Mouse (Mus musculus) lung, postnatal 36 days (tissue): ENCODE results near the gene Igf1.

Experiments
- DNase-seq: peaks from one replicate; pipeline ENCODE4 v3.0.0; 2022; ENCODE audit warnings: mixed read lengths

Gene Igf1

DNA sequence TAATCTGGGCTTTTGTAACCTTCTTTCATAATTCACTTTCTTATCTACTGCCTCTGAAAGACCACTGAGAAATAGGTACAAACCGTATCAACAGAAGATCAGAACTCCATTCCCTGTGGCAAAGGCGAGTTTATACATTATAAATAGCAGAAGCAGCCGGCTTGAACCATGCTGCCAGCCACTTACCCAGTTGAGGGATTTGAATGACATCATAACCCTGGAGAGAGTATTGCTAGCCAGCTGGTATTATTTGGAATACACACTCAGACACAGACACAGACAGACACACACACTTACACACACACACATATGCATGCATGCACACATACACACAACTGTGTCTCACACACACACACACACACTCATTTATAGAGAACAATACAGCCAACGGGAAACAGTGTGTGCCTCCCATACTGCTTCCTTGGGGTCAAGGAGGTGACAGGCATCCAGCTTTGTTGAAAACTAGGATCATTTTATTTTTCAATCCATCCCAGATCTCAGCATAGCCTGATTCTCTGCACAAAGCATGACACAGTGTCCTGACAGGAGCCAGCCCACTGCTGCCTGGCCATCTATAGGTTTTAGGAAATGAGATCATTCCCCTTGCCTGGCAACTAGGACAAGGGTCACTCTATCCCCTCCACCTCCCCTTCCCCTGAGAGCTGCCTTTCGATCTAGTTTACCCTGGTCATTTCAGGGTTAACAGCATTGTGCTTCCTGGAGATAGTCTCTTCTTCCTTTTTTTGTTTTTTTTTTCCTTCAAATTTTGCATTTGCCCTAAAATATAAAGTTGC is at the start of gene Igf1:
TSS of gene Igf1 (plus strand) at position 253 of the 794 bp plus-strand sequence.
- no peak for DNase-seq

DNA sequence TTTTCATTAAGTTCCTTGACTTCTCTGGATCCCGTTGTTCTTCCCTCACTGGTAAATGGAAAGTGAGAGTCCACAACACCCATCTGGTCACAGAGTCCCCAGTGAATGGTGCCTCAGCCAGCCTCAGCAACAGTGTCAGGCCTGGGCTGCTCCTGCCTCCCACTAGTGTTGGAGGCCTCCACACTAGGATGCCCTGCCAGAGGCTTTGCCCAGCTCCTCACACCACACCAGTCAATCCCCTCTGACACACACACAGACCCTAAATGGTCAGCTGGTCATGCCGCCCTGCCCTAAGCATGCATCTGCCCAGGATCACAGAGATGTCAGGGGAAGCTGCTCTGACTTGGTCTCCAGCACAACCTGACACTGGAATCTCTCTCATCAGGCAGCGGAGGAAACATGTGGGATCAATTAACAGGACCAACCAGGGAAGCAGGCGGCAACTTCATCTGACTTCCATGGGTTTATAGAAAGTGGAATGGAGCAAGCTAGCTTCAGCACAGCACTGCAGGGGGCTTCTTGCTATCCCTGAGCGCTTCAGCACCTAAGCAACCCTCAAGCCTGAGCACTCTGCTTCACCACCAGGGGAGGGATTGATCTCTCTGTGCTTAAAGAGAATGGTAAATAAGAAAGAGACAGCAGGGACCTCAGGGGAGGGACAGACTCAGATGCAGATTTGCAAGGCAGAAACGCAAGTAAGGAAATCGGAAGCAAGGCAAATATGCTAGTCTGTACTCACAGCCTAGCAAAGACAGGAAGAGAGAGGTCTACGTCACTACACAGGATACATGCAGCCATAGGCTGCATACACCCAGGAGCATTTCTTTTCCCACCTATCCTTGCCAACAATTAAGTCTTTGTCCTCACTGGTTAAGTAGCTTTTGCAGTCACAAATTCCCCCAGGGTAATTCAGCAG is 45.6 kb upstream of the Igf1 start:
- no peak for DNase-seq

DNA sequence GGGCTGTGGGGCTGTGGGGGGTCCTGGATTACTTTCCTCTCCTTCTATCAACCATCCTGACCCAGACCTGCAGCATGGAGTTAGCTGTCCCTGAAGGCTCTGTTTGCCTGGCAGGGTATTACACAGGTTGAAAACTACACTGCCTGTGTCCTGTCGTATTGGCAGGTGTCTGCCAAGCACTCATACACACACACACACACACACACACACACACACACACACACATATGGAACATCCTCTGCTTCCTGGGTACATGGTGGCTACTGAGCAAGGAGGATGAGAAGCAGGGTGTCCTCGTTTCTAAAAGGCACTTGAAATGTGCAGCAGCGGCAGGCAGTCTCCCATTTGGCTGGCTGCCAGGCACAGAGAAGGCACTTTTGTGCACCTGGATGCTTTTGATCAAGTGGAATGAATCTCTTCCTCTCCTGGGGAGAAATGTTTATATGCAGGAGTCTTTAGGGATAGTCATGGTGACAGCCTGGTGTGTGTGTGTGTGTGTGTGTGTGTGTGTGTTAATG is 44.9 kb upstream of the Igf1 start:
- DNase-seq = no peak

DNA sequence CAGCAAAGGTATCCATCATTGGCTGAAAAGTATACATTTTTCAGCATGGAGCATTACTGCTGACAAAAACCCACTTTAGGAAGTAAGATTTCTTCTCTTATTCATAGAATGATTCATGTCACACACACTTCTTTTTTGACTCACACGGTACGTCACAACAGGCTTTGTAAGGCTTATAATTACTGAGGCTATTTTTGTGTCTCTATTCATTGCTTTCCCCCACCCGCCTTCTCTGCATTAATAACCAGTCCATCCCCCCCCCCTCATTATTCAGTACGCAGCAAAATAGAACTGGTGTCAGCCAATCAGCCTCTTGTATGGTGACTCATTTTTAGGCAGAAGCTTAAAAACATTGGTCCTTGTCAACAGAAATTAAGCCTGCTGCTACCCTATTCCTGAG is 41.2 kb upstream of the Igf1 start:
- no peak for DNase-seq

DNA sequence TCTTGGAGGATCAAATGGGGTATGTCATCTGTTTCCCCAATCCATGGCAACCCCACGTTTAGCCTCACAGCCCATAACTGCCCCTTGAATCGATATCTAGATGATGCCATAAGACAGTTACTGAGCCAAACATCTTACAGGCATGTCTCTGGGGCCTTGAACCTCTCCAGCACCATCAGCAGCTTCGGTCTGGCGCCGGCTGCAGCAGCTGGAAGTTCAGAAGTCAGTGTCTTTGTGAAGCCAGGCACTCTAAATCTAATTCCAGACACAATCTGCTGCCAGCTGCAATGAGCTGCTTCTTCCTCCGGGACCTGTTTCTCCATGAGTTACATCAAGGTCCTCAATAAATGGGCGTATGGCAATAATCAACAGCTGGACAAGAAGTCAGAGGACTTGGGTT is 40.3 kb upstream of the Igf1 start:
- DNase-seq = no peak

DNA sequence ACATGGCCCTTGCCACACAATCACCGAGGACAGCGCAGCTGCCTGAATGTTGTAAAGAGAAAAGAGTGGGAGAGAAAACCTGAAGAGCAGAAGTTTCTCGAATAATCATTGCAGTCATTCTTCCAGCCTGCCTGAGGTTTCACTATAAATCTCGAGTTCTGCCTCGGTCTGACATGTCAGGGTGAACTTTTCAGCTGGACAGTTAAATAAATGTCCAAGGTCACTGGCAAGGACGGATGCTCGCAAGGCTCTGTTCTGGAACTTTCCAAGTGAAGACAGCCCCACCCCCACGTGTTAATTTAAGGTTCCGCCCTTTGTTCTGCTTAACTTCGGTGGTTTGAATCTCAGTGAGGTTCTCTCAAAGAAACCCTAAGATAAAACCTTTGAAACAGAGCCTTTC is 36.2 kb upstream of the Igf1 start:
- no peak for DNase-seq

DNA sequence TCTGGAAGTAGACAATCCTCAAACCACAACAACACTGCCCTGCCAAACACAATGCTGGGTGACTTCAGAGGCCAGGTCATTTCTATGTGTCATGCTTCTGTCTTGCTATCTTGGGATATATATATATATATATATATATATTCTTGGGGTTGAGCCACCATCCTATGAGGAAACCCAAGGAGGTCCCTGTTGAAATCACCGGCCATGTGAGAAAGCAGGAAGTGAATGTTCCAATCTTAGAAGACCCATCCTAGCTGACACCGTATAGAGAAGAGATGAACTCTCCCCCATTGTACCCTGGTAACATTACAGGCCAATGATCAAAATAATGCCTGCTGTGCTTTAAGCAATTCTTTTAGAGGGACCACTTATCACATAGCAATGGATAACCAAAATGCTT is 28.1 kb upstream of the Igf1 start:
- DNase-seq = peak; percentile 11

DNA sequence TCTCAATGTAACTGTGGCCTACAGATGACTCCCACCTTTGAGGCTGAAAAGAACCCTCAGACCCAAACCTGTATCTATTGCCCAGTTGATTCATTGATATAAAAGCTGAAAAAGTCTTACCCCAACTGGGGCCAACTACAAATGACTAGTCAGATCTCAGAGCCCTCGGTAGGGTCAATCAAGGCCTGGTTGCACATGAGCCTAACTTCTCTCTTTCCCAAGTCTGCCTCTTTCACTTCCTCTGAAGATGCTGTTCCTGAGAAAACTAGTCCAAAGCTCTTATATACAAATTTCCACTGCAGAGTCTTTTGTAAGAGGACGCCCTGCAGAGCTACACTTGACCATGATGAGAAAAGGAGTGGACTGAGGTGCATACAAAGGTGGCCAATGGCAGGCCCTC is 27.4 kb upstream of the Igf1 start:
- peak; percentile 25 for DNase-seq

DNA sequence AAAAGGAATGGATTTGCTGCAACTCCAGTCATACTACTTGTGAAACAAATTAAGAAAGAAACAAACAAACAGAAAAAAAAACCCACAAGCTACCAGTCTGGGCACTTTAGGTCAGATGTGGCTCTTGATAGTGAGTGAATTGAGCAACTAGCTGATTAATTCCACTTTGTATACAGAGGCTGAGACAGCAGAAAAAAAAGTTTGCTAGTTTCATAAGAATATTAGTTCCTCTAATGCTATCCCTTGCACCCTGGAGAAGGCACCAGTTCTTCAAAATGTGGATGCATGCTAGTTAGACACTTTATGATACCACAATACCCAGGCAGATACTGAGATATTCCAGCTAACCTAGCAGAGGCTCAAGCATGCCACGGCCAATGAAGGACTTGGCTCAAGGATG is 26.0 kb upstream of the Igf1 start:
- peak; percentile 20 for DNase-seq

DNA sequence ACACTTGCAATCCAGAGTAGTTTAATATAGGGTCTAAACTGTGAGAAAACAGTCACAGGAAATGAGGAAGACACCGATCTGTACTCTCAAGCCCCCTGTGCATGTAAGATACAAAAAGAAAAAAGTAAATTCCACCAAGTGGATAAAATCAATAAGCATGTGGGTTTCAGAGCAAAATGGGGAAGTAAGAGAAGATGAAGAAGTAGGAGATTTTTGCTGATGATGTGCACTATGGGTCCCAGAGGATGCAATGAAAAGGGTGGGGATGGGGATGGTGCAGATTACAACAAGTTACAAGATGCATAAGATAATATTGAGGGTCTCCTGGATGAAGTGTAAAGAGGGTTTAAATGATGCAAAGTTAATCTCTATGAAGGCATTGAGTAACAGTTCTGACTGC is 18.6 kb upstream of the Igf1 start:
- no peak for DNase-seq

DNA sequence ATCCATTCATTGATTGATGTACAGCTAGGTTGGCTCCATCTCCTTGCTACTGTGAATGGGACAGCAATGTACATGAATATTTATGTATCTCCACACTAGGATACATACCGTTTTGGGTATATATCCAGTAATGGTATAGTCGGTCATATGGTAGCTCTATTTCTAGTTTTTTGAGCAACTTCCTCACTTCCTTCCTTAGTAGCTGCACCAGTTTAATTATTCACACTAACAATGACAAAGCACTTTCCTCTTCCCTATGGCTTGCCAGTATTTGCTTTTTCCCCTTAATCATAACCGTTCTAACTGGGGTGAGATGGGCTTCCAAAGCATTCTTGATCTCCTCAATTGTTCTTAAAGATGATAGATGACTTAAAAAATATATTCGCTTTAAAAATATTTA is 15.6 kb upstream of the Igf1 start:
- no peak for DNase-seq

DNA sequence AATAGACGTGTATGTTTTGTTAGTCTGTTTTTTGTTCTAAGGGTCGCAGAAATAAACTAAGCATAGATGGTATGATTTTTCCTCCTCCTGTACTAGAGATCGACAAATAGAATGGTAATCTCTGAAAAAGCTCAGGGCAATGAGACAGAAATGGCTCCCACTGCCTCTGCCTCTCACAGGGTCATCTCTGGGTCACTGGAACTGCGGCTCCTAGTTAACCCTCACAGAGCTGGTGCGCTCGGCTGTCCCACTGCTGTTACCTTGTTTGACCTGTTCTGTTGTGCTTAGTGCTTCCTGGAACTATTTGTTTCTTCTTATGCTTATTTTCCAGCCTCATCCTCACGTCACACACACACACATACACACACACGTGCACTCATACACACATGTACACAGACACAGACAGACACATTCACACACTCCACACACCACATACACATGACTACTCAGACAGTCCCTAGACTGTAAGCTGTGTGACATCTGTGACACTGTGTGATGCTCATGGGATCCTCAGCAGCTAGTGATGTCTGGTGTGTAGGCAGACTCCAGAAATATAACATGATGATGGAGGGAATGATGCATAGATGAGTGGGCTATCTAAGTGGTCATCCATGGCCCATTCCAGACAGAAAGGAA is 13.0 kb upstream of the Igf1 start:
- DNase-seq = no peak

DNA sequence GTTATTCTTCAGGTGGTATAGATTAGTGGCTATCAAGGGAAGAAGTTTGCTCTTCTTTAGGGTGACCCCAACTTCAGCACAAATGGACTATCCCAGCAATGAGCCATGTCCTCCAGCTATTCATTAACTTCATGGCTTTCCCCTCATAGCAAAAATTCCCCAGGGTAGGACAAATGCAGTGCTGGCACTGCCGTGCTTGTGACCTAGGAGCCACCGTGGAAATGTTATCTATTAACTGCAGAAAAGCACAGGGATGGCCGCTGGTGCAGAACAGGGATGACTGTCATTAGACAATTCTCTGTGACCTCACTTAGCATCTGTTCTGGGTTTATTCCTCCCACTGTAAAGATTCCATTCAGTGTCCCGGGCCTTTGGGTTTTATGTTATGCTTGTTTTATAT is 10.2 kb upstream of the Igf1 start:
- DNase-seq = no peak

DNA sequence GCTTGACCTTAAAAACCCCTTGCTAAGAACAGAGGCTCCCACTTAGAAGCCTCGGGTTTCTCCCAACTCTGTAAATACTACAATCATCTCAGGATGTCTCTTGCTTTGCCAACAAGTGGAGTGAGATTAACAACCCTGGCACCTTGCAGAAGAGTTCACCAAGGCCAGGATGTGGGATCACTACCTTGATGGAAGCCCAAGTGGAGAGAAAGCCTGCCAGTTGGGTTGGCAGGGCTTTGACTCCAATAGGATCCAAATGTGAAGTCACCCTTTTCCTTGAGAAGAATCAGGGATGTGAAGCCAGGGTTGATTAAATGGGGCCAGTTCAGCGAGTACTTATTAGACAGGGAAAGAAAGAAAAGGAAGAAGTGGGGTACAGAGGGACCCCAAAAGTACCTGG is 9.6 kb upstream of the Igf1 start:
- no peak for DNase-seq

DNA sequence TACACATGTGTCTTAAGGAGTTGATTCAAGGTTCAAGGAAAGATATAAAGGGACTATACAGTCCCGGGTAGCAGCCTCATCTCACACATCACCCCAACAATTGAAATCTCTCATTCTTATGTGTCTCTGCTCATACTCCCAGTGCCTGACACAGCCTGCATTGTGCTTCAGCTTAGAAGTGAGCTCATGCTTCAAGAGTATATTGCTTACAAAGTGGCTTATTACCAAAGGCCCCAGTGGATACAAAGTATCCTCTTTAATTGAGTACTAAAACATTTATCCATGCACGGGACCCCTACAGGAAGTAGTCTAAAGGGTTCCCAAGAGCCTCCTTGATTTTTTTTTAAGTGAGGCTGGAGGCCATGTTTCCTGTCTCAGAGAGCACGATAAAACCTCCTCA is 6.6 kb upstream of the Igf1 start:
- DNase-seq = no peak

DNA sequence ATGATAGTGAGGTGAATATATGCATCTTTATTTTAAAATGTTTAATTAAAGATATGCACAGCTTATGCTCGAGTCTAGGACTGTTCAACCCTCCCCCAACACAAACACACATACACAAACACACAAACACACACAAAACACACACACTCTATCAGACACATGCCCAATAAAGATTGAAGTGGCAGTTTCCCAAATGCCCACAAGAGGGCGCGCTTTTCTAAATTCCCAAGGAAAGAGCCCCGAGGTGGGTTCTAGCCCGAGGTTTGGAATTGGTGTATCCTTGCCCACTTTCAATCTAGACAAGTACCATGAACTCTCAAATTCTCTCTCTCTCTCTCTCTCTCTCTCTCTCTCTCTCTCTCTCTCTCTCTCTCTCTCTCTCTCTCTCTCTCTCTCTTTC is 3.7 kb upstream of the Igf1 start:
- DNase-seq = peak; percentile 79

DNA sequence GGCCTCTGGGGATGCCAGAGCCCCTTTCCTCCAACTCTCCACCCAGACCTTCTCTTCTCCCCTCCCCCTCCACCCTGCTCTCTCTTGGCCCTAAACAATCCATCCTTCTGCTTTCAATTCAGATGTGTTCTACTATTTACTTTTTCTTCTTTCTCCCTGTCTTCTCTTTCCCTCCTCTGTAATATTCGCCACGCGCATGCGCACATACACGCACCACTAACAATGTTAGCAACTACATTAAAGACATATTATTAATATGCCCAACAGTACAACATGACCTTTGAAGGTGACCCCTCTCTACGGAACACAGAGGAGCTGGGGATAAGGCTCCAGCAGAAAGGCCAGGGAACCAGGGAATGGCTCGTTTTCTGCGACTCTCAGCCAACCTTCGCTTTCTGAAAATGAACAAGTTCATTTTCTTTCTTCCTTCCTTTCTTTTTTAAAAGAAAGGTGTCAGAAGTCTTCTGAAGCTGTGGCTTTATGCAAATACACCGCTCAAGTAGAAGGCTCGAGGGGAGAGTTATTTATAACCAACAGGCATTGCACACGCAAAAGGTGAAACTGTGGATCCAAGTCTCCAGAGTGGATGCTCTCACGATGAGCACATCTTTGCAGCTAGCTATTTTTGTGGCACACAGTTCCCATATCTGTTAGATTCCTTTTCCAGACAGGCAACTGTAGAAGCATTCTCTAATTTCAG is 2.5 kb upstream of the Igf1 start:
- DNase-seq = no peak

DNA sequence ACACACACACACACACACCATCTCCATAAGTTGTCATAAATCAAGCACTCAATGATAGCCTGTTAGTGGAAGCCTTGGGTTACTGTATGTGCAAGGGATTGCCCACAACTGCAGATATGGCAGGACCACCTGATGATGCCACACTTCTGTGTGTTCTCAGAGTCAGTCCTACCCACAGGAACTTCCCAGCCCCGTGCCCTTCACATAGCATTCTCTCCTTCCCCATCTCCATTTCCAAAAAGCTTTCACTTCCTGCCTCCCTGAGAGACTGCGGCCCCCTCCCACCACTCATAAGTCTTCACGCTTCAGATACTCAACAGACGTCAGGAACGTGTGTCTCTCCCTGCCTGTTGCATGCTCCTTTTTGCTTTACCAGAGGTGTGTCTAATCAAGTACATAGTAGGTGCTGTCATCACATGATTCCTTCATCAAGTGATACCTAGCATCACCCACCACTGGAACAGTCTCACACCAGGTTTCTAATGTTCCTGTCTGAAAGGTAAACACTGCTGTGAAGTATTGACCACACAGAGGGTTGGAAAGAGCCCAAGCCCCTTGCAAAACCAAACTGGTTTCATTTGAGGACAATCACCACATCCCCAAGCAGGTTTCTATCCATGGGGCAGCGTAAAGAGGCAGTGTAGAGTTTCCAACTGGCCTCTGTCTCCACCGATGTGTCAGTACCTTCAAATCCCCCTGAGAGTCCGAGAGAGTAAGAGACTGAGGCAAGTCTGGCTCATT is 680 bp upstream of the Igf1 start:
- DNase-seq = no peak

DNA sequence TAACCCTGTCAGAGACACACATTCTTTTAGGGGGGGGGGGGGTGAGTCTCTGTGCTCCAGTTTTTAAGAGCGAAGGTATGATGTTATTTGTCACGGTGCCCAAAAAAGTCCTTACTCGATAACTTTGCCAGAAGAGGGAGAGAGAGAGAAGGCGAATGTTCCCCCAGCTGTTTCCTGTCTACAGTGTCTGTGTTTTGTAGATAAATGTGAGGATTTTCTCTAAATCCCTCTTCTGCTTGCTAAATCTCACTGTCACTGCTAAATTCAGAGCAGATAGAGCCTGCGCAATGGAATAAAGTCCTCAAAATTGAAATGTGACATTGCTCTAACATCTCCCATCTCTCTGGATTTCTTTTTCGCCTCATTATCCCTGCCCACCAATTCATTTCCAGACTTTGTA is 874 bp downstream of the Igf1 start:
- peak; percentile 38 for DNase-seq

DNA sequence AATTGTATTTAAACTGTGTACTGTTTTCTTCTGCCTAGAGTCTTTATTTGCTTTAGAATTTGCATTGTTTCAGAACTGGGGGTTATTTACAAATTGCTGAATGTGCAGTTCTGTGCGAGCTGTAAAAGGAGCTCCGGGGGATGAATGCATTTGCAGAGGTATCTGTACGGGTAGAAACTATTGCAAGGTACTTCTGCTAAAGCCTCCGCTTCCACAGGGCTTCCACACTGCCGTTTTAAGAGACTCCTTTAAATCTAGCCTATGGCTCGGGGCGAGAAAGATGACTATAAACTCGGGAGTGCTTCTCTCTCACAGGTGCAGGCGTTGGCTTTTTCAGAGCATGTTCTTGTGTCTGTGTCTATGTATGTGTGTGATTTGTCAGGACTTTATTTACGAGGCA is 1.4 kb downstream of the Igf1 start:
- DNase-seq = no peak

DNA sequence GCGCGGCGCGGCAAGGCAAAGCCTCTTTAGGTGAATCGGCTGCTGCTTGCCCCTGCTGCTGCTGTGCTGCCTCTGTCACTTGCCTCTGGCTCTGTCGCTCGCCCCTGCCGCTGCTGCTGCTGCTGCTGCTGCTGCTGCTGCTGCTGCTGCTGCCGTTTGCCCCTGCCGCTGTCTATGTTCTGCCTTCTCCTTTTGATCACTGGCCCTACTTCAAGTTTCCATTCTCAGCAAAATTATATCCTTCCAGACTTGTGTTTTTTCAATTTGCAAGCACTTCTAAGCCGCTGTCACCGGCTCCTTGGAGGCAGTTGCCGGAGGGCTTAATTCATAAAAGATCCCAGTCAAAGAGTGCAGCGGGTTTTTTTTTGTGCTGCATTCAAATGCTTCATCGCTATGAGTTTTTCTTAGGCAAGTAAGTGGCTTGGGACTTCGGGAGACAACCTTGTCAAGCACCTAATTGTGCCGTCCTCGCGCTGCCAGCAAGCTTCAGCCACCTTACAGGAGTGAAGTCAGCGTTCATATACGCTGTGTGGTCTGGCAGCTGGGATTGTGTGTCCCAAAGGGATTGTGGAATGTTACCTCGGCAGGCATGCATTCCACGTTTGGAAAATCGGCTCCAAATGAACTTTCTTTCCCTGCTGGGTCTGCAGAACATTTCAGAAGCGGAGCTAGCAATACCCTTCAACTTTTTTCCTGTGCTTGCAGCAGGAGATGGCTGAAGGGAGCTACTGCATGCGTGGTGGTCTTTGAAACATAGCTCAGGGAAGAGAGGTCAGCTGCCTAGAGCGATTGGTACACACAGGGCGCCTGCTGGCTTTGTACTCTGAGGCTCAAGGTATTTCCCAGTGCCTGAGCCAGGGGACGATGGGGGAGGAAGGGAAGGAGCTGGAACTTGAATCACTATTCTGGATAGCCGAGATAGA is 2.4 kb downstream of the Igf1 start:
- no peak for DNase-seq
